Mouse (Mus musculus) urinary bladder, postnatal 14 days (tissue): Measurements from ENCODE around the gene Fto.
A peak's percentile ranks its signal among the peaks of the same experiment; 100 is the strongest.

Experiments used
- DNase-seq: peaks from one replicate; pipeline ENCODE4 v3.0.0; 2021; ENCODE audit warnings: low spot score

Gene Fto

DNA sequence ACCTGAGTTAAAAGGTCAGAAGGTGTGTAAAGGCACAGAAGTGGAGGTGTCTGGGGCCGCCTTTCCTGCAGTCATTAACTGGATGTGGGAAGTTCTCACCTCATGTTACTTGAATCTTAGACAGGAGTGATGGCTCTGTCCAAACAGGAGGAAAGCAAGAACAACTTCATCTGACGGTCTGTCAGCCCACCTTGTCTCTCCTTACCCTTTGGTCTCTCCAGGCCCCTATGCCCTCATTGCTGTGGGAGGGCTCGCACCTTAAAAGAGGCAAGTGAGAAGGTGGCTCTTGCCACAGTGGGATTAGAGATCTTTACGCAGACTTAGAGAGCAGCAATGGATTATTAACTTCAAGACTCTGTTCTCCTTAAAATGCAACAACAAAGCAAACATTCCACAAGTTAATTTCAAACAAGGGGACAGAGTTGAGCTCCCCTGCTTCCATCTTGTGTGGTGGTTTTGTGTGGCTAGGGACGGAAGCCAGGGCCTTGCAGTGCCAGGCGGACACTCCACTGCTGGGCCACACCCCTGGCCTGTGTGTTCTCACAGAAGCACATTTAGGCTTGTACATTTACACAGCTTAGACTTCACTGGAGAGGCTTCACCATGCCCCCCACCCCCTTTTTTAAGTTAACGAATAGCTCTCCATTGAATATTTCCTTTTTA lies 135.5 kb downstream of the Fto start:
- DNase-seq, result no peak

DNA sequence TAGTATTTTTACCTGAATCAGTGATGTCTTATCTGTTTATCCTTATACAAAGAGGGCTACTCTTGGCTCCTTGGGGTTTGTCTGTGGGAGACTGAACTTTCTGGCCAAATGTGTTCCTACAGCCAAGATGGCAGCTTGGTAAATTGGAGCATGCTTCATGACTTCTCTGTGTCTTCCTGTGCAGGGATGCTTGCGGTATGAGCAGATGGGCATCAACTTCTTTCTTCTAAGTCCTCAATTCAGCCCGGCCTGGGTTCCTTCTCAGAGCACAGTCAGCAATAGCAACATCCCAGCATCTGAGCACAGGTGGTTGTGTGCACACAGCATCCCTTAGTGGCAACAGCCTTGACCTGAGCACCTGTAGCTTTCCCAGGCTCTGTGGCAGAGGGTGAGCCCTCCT lies 141.6 kb downstream of the Fto start:
- no peak for DNase-seq

DNA sequence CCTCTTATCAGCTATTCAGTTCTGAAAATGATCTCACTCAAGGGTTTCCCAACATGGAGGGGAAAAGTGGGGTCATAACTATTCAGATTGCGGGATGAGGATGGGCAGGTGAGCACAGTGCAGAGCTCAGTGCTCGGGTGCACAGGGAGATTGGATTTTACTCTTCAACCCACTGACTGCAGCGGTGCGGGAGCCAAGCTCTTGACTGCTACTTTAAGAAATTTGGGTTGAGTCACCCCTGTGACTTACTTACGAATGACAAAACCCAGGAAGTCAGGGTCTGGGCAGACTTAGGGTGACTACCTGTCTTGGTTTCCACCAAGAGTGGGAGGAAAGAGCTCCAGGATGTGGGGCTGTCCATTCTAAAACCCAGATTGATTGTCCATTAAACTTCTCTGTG lies 142.3 kb downstream of the Fto start:
- DNase-seq, result no peak

DNA sequence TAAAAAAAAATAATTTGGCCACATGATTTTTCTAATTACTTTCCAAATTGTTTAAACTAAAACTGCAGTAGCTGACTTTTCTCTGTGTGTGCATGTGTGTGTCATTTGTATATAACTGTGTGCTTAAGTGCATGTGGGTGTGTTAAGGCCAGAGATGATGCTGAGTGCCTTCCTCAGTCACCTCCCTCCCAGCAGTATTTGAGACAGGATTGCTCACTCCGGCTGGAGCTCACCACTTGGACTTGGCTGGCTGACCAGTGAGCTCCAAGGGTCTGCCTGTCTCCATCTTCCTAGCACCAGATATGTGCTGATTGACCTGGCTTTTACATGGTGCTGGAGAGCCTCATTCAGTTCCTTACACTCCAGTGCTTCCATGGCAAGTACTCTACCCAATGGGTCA lies 144.7 kb downstream of the Fto start:
- no peak for DNase-seq

DNA sequence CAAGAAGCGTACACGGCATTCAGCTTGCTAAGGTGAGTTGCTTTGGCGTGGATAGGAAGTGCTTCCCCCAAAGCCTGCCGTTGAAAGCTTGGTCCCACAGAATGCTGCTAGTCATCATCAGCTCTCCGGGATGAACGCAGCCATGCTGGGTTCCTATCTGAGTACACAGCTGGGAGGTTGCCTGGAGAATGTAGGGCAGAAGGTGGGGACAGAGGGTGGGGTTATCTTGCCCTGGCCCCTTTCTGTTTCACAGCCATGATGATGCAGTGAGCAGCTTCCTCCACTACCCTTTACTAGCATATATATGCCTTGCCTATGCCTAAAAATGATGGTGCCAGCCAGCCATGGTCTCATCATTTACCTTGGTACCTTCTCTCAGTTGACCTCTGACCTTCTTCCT lies 147.6 kb downstream of the Fto start:
- no peak for DNase-seq

DNA sequence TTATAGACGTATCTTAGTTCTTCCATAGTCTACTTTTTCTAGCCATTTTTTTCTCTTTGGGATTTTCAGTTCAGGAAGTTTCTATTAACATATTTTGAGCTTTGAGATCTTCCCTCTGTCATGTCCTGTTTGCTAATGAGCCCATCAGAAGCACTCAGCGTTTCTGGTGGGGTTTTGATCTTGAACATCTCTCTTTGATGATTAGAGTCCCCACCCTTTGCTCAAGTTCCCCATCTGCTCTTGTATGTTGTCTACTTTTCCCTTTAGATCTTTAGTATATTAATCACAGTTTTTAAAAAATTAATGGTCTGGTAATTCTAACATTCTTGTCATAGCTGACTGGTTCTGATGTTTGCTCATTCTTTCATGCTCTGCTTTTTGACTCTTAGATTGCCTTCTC lies 150.4 kb downstream of the Fto start:
- no peak for DNase-seq

DNA sequence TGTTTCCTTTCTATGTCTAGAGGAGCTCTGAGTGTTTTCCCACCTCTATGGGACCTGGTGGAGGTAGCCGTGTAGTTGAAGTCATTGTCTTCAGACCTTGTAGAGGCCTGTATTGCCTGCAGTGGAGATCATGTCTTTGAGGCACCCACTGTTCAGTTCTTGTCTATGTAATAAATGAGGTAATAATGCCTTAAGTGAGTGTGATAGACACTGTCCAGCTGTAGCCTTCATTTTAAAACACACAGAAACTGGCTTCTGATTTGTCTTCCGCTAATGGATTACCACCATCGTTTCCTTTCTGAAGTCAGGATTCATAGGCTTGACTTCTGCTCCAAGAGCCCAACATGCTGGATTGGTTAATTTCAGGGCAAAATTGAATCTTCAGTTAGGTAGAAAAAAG lies 154.1 kb downstream of the Fto start:
- DNase-seq, result no peak

DNA sequence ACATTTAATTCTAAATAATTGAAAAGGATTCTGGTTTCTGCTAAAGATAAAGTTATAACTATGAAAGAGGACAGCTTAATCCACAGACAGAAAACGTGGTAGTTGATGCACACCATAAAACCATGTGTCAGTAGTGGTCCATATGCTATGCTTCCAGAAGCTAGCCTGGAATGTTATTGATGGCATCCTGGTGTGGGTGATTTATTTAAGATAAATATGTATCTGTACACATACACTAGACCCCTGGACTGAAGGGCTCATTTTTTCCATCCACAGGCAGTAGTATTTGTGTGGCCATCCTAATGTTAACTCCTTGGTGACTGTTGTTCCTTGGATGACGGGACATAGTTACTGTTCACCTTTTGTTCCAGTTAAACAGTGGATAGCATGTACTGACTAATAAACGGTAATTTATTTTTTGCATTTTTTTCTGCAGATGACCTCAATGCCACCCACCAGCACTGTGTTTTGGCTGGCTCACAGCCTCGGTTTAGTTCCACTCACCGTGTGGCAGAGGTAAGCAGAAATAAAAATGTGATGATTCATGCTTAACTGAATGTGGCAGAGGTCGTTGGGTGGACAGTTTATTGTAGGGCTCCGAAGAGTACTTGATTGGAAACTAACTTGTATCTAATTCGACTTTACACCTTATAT lies 154.7 kb downstream of the Fto start:
- DNase-seq, result no peak

DNA sequence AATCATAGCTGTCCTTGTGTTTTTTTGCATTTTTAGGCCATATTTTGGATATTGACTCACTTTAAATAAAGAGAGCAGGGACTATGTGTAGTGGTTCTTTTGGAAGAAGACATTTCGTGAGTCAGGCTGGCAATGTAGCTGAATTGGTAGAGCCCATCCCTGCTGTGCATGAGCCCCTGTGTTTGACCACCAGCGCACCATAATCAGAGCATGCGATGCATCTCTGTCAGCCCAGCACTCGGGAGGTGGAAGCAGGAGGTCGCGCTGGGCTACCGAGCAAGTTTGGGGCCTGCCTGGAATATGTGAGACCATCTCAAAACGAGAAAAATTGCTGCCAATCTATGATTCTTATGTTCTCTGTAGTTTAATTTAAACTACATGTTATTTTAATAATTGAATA lies 156.1 kb downstream of the Fto start:
- DNase-seq, result no peak

DNA sequence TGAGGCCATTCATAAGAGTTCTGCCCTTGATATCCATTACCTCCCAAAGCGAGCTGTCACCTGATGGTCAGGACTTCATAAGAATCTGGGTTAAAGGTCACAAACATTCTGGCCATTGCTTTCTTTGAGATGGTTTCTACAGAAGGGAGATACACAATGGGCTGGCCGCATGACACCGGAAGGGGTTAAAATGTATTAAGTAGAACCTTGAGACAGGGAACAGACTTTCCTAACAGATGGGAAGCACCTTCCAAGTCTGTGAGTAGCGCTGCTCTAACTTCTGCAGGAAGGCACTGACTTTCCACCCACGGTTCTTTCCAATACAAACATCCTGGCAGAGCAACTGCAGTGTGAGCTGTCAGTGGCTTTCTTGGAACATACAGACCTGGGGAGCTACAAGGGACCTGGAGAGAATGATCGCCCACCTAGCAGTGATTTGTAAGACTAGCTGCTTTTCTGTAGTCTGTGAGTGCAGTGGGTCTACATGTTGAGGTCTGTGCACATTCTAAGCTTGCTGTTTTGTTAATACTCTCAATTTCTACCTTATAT lies 161.5 kb downstream of the Fto start:
- no peak for DNase-seq

DNA sequence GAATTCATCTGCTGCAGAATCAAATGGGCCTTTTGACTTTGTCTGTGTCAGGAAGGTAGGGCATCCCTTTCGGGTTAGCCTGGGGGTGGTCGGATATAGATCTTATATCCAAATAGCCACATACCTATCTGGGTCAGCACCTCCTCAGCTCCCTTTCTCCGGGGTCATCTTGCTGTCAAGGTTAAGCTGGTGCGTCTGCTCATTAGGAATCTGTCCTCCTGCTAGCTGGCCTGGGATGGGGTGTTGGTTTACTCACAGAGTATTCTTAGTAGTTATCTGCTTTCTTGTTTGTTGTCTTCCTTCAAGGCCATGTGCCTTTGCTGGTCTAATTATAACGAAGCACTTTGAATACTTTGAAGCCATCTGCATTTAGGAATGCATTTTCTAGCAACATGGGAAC lies 163.7 kb downstream of the Fto start:
- DNase-seq, result no peak

DNA sequence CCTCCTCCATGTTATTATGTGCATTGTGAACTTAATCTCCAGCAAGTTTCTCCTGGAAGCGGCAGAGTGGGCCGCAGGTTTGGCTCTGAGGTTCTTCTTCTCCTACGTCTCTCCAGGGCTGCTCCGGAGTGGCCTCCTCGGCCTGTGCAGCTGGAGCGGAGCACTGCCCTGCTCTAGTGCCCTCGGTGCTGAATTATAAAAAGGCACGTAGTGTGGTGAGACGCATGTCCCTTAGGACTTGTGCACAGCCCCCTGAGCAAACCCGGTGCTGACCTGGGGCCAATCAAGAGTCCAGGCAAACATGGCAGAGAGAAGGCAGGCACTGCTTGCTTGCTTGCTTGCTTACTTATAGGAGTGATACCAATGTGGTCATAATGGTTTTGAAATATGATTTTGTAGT lies 164.1 kb downstream of the Fto start:
- no peak for DNase-seq

DNA sequence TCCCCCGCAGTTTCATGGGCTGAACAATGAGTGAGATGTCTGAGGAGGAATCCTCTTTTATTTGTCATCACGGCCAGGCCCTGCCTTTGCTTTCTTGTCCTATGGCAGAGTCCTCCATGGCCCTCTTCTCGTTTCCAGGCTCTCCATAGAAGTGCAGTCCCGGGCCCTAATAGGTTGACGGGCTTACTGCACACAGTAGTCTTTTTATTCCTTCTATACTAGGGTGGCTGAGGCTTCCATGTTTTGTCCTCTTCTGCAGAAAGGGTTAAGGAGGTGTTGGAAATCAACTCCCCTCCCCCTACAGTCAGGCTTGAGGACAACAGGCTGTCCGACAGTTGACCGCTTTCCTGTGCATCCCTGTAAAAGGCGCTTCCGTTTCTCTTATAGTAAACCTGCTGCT lies 169.2 kb downstream of the Fto start:
- no peak for DNase-seq

DNA sequence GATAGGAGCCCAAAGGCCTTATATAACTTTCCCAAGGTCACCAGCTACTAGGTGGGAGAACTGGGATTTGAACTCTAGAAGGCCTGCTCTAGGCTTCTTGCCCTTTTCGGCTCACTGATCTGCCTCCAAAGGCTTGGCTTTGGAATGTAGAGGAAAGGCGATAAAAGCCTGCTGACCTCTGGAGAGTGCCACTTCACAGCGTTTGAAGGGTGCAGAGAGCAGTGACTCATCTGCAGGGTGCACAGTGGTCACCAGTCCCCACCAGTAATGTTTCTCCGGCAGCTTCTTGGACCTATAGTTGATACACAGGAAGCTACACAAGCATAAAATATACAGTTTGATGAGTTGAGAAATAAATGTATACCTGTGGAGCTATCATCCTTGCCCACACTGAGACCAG lies 173.1 kb downstream of the Fto start:
- DNase-seq, result no peak

DNA sequence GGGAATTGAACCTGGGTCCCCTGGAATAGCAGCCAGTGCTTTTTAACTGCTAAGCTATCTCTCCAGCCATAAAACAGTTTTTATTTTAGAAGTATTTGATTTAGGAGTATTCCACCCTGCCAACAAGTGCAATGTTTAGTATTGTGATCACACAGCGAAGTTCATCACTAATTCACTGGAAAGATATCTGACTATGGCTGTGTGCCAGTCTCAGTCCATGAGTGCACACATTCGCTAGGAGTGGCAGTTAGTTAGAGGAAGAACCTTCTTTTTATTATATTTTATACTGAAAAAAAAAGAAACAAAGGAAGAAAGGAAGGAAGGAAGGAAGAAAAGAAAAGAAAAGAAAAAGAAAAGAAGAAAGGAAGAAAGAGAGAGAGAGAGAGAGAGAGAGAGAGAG lies 174.1 kb downstream of the Fto start:
- DNase-seq, result no peak

DNA sequence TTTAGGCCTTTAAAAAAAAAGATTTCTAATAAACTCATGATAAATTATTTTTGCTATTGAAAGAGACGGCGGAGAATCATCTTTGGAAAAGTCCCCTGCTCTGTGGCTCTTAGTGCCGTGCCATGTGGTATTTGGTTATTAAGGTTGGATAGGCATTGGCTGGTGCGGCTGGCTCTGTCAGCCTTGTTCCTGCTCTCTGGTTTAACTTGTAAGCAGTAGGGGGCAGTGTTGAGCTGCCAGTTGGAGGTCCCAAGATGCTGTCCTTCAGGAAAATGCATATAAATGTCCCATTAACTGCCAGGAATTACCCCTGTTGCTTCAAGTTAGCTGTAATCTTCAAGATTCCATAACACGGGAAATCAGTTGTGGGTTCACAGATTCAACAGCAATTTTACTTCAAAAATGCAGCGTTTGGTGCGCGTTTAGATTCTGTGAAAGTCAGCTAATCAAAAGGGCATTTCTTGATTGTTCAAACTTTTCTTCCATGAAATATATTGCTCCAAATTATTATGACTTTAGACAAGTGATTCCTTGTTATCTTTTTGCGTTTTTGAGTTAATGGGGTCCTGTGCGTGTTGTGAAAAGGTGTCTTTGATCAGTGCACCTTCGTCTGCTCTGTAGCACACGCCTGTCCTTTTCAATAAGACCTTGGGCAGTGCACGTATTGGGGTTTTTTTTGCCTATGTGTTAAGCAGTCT lies 174.9 kb downstream of the Fto start:
- peak; percentile 61 for DNase-seq

DNA sequence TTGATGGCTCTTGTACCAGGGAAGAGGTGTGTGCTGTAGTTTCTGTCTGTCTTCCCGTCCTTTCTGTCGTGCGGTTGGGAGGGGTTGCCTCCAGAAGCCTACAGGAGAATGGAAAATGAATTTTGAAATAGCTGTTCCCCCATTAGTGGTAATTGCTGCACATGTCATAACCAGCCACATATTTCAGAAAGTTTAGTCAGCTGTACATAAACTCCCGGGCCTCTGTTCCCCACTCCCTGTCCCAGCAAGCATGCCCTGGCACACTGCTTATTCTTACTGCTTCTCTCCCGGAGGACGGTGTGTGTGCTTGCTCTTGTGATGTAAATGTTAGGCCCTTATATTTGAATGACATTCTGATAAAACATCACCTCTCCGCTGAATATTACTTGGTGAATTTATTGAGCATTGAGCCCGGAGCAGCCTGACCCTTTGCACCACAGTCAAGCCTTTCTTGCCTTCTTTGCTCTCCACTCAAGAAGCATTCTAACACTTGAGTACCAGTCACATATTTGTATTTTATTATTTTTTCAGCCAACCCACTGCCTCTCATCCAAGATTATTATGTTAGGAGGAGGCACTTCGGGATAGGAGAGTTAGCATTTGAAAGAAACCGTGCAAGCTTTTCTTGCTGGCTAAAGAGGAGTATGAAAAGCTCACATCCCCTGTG lies 175.6 kb downstream of the Fto start:
- no peak for DNase-seq

DNA sequence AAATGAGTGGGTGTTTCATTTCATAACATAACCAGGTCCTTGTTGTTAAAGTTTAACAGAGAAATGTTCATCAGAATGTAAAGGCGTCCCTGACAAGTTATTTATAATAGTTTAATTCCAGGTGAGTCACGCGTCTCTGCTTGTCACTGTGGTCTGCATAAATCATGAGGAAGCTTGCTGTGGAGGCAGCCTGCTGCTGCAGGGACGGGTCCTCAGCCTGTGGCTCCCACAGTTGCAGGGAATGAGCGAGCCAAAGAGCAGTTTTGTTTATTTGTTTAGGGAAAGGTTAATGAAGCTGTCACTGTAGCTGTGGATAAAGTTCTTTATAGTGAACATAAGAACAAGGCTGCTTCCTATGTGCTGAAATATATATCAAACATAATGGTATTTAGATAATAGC lies 176.7 kb downstream of the Fto start:
- DNase-seq, result no peak

DNA sequence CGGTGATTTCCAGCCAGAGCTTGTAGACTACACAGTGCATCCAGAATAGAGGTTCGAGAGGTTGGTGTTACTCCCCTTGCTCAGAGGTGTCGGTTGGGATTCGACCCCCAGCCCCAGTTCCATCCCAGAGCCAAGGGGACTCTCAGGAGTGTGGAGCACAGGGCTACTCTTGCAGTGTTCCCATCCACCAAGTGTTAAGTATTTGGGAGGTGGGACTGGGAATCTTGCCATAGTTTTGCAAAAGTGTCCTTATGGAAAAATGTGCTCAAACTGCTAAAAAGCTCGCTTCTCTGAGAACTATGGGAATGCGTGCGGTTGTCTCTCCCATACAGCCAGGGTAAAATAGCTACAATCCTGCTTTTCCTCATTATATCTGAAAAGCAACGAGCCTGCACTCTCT lies 180.0 kb downstream of the Fto start:
- DNase-seq, result no peak

DNA sequence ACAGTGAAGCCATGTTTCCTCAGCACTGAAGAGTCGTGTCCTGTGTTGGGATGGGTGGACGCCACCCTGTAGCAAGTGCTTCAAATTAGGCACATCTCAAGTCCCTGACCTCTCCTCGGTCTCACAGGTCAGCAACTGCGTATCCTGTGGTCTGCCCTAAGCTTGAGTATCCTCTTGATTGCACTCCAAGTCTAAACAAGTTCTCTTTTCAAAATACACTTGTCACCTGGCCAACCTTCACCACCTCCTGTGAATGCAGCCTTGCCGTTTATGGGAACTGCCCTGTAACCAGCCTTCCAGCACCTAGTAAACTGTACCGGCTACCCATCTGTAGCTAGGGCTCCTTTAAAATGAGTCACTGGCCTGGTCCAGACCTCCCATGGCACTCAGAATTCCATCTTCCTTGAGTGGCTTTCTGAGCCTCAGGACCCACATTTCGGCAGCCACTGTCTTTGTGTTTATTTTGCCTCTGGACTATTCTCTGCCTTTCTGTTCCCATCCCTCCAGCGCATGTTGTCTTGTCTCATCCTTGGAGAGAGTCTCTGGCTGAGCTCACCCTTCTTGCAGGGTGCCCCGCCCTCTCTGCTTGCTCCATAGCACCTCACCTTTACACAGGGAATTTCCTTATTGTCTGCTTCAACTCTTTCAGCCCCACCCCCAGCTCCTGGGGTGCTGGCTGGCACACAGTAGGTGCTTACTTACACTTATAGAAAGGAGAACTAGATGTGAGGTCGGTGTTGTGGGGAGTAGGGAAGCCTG lies 181.4 kb downstream of the Fto start:
- no peak for DNase-seq

DNA sequence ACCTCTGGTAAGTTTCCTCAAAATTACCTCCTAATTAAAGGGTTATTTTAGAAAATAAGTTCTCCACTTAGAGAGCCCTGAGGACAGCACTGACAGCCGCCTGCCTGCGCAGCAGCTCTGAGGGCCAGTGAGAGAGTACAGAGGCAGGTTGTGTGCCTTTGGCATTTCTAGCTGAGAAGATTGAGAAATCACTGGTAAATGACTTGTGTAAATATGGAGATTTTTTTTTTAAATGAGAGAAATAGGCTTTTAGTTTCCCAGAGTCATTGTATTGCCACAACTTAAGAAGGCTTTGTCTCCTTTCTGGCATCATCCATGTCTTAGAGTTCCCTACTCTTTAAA lies 181.9 kb downstream of the Fto start:
- no peak for DNase-seq

DNA sequence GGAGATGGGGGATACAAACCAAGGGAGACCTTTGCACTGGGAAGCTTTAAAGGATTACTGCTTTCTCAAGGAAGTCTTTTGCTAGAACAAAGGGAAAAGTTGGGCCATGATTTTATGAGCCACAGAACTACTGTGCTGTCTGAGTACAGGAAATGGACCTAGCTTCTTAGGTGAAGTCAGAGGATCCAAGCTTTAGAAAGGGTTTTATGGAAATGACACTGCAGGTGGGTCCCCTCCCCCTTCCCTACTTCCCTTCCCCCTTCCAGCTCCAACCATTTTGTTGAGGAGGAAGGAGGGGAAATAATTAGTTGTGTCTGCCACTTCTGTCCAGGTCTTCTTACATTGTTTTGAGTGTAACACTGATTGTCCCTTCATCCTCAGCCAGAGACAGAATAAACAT lies 182.7 kb downstream of the Fto start:
- no peak for DNase-seq
